Mouse (Mus musculus) adrenal gland, adult 18-20 months (tissue): ENCODE measurements at regions not wholly inside any gene's neighbourhood (a gene's known extent, or its start where the extent isn't known, plus 50 kb on each side); places are given as distances from the start of the nearest gene placed in this dataset.
"Not testable (repeated sequence)": the region's sequence is repeated elsewhere in the genome, so short reads cannot be mapped to it uniquely, and the experiment has no call there.

Experiments used
- DNase-seq, 2 experiments: peaks; one replicate each; pipeline ENCODE4 v3.0.0; 2021 to 2022; ENCODE audit warnings: low spot score in 2 of 2

DNA sequence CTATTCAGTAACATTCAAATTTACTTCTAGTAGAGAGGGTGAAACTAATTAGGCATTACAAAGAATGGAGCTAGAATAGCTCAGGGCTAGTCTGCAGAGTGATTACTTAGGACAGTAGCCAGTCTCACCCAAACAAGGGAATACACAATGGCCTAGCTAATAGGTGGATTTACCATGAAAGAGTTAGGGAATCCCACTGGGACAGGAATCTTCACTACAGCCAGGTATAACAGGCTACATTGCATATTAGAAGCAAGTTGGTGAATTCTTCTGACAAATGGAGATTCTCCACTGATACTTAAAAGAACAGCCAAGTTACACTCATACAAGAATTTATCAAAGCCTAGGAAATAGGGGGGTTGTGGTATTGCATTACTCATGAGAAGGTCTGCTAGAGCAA, 670.2 kb upstream of the Chrm3 start:
- not testable (repeated sequence) for DNase-seq

DNA sequence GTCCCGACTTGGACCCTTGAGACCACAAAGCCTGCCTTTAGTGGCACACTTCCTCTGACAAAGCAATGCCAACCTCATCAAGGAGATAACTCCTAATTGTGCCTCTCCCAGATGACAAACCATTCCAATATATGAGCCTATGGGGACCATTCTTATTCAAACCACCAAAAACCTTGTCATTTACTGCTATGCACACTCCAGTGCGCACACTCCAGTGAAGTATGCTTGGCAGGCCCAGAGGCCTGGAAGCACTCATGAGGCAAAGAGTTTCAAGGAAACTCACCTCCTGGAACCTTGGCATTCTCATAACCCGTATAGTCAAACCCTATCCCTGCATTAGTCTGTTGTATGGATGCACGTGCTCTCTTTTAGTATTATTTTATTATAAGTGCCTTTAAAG, 669.7 kb upstream of the Chrm3 start:
- DNase-seq, result no peak

DNA sequence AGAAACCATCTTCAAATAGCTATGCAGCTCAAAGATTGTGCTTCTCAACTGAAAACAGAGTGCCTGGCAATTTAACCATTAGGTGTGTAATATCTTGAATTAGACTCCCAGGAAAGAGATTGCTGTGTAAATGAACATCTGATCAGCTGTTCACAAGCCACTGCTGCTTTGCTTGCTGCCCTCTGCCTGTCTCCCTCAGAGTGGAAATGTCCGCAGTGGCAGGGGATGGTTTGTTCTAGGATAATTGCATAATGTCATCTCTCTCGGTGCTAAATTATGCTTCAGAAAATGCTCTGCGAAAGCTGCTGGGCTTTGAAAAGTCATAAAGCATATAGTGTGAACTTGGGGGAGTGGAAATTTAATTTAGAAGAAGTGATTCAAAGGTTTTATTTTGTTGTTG, 665.3 kb upstream of the Chrm3 start:
- DNase-seq, result no peak

DNA sequence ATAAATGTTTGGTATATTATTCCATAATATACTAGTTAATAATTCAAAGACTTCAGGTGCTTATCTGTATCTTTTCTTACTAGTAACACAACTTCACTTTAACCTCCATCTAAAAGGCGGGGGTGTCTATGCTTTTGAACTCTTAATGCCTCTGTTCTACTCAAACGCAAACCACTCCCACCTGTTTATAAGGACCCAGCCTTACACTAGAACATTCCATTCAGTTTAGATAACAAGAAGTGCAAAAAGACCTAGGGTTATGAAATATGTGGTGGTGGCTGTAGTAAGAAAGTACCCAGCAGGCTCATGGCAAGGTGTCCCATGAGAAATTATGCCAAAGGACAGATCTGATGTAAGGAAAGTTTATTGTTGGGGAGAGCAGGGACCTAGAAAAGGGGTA, 663.8 kb upstream of the Chrm3 start:
- no peak for DNase-seq

DNA sequence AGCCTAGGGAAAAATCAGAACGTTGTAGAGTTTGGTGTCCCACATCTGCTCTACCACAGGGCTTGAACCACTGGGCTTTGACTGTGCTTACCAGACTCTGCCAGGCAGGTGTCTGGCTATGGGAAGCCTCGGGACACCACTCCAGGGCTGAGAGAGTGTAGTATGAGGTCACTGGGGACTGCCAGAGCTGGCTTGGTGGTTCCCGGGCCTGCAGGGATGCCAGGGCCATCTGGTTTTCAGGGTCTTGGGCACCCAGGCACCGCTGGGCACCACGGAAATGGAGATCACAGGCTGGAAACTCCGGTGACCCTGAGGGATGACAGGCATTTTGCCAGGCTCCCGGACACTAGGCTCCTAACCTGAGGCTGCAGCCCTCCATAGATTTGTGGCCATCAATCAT, 656.9 kb upstream of the Chrm3 start:
- DNase-seq, result no peak

DNA sequence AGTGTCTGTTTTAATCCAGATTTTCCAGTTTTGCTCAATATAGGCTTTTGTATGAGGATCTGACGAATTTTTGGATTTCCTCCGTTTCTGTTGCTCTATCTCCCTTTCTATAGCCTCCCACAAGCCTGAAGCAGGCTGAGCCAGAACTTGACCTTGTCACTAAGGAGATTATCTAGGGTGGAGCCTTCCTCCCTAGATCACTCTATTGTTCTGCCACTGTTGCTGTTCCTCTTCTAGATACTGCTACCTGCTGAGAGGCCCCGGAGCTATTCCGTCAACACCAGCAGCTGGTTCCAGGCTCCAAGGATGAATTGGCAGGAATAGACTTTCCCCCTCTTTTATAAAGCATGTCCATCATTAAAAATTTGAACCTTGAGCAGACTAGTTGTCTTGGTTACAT, 644.7 kb upstream of the Chrm3 start:
- DNase-seq, result no peak

DNA sequence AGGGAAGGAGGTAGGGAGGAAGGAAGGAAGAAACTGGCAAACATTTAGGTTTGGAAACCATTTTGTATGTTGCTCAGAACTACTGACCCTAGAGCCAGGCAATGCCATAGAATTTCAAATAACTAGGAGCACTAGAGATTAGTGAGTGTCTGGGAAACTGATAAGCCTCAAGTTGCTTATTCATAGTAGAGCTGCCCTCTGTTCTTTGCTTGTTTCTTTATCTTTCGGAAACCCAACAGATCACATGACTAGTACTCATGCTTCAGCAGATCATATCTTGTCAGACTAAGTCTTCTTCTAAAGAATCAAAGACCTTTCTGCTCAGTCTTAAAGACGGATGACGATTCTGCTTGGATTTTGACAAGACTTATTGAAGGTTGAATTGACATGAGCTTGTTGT, 630.5 kb upstream of the Chrm3 start:
- DNase-seq, result no peak

DNA sequence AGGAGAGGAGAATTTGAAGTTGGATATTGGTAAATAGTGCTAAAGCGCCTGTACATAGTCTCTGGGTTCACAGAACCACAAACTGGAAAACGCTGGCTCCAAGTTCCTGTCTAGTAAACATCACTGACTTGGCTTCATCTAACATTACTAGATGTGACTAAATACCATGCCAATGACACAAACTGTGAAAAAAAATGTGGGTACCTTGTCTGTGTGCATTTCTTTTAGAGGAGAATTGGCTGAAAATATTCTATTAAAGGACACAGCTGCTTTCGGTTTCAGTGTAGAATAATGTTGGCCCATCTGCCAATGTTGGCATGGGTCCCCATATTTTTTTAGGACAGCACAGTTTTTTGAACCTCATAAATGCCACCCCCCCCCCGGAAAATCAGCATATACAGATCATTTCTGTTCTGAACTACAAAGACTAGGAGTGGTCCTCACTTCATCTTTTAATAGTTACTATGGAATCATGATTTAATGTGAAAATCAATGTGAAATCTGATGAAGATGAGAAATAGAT, 629.9 kb upstream of the Chrm3 start:
- no peak for DNase-seq

DNA sequence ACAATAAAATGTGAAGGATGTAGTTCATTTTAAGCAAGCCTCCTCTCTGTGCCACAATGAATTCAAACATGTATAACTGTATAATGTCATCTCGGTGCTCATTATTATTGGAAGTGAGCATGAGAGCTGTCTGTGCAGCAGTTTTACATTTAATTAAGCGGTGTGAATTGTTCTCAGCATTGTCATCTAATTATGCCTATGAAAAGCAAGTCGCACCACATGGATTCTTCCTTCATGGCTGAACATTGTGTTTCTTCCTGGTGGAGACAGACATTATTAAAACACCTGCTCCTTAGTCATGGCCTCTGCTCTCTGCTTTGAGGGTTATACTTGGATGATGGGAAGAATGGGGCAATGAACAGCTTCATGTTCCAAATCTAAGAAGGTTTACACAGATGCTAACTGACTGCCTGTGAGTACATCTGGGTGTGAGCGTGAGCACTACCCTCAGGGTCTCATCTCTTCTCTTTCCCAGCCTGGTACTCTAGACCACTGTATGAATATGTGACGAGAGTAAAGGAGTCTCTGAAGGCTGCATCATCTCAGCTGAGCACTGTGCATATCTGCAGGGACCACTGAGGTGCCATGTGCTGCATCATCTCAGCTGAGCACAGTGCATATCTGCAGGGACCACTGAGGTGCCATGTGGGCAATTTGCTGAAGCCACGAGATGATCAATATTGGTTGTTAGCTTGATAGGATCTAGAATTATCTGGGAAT, 628.6 kb upstream of the Chrm3 start:
- DNase-seq, result no peak

DNA sequence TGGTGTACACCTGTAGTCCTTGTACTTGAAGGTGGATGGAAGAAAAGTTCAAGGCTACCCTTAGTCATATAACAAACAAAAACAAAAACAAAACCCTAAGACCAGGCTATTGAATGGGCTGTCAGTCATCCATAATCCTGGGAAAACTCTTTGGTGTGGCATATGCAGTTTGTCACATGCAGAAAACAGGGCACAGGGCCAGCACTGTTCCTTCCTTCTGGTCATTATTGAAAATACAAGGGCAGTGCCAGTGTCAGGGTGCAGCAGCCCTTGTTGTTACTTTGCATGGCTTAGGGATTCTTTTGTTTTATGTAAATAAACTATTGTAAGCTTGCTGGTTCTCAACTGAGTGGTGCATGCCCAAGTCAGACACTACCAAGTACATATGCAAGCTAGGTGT, 623.1 kb upstream of the Chrm3 start:
- no peak for DNase-seq

DNA sequence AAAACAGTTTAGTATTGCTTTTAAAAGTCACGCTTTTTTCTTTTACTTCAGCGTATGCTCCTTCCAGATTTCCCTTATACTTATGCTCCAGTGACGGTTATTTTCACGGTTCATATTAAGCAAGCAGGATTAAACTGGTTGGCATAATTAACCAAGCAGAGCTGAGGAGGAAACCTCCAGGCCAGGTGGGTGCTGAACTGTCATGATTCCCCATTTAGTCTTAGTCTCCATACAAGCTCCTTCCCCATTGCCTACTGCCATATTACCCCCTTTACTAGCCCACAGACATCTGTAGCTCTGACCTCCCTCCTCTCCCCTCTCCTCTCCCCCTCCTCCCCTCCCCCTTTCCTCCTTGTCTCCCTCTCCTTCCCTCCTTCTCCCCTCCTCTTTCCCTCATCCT, 621.9 kb upstream of the Chrm3 start:
- DNase-seq, result no peak

DNA sequence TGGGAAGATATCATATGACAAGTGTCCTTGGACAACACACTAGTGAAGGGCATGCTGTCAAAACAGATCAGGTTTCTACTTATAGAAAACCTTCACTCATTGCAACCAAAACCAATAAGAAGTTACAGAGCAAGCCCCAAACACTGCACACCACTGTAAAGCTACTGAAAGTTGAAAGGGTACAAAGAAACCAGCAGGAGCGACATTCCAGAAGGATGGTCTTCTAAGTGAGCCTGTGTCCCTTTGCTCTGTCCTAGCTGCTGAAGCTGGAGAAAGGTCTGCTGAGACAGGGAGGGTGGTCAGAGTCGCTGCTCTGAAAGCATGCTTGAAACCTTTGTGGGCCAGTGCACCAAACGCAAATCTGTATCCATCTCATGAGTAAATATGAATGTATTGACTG, 611.3 kb upstream of the Chrm3 start:
- DNase-seq, result no peak

DNA sequence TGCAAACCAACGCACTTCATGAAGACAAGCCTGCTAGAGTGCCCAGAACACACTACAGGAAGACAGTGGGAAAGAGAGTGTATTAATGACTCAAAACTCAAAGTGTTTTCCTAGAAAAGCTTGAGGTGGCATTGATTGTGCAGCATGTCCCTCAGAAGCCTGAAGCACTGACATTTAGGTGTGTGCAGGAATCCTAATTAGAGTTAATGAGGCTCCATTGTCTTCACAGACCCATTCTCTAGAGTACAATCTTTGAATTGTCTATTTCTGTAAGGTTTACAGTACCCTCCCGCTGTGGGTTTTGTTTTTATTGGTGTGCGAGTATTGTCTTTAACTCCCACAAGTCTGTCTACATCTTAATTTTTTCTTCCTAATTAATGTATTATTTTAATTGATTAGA, 610.1 kb upstream of the Chrm3 start:
- no peak for DNase-seq

DNA sequence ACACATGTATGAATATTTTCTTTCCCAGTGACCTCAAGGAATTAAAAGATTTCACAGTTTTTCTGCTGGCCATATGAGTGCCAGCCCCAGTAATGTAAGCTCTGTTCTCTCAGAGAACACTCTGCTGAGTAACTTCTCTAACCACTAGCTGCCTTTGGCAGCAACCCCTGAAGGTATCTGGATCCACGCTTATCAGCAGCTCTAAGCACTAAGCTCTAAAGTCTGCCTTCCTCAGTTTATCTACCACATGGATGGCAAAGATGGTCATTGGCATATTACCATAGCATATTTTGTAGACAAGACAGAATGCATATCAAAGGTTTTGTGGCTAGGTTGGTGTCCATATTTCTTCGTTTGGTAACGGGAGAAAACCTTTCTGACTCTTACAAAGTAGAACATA, 592.3 kb upstream of the Chrm3 start:
- DNase-seq, result no peak

DNA sequence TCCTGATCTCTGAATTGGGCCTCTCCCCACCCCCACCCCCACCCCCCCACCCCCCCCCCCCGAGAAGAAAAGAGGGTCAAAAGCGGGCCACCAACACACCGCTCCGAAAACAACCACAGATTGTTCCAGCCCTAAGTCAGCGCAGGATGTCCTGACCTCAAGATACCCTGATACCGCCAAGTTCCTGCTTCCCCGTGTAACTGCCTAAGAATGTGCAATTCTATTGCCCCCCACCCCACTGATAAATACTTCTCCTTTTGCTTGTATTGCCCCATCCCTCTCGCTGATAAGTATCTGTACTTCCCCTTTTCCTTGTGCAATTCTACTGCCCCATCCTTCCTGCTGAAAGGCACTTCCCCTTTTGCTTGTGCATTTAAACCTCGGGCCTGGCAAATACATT, 590.0 kb upstream of the Chrm3 start:
- not testable (repeated sequence) for DNase-seq

DNA sequence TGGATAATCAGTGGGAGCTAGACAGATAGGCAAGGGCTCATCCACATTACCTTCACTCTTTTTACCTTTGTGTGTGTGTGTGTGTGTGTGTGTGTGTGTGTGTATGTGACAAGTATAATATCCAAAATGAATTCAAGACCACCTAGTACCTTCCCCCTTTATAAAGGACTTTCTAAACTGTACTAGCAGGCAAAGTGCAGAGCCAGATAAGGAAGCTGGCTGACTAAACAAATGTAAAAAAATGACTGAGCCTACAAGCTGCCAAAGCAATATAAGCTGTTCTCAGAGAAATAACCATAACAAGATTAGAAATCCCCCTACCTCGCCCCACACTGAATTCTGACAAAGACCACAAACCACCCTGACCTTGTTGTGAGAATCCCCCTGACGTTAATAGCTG, 586.8 kb upstream of the Chrm3 start:
- no peak for DNase-seq

DNA sequence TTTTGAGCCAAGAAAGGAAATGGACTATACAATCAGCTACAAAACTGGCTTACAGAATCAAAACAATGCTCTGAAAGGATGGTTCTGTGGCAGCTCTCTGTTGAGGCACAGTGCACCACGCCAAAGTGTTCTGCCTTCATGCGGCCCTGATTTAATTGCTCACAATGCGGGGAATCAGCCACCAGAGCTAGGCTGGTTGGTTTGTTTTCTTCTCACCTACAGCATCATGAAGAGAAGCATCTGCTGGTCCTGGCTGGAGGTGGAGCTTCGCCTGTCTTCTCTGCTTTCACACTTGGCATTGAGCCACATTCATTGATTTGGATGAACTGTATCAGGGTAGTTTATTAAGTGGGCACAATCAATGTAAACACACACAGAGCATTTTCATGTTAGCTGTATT, 583.2 kb upstream of the Chrm3 start:
- no peak for DNase-seq

DNA sequence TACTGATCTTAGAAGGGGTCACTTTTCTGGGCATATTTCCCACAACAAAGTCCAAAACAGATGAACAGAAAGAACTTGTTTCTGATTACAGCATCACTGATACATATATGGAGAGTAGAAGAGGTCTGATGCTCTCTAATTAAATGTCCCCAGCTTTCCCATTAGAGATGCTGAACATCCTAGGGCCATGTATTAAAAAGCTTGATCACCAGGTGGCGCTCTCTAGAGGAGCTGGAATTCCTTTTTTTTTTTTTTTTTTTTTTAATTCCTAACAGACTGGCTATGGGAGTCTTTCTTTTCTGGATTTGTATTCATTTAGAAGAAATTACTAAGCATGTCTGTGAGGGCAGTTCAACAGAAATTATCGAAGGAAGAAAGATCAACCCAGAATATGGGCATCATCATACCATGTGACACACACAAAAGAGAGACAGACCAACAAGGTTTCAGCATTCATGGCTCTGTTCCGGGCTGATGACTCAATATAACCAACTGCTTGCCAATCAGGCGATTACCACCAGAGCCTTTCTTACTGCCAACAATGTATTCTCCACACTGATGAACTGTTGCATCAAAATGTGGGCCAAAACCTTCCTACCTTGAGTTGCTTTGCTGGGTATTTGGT, 581.5 kb upstream of the Chrm3 start:
- peak in 1 of 2 experiments; percentile 21 for DNase-seq

DNA sequence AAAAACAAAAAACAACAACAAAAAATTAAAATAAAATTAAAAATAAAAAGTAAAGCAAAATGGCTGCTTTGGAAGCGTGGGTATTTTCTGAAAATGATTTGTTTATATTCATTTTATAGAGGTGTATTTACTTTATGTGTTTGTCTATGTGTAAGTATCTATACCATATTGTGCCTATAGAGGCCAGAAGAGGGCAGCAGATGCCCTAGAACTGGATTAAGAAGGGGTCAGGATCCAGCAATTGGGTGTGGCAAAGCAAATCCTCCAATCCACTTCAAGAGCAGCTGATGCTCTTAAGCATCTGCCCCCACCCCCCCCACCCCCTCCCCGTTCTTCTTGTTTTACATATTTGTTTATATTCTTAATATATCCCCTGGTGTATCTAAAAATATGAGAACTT, 577.6 kb upstream of the Chrm3 start:
- DNase-seq, result no peak

DNA sequence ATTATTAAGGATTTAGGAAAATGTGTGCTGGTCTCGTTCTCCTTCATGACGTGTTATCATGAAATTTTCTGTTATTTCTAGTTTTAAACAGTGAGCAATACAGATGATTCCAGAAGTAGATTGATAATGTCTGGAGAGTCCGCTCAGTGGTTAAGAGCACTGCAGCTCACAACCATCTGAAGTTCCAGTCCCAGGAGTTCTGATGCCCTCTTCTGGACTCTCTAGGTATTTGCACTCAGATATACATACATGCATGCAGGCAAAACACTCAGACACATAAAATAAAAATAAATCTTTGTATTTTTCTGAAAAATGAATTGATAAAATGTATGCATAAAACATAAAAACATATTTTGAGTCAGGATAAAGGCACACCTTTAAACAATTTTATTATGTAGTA, 570.1 kb upstream of the Chrm3 start:
- no peak for DNase-seq

DNA sequence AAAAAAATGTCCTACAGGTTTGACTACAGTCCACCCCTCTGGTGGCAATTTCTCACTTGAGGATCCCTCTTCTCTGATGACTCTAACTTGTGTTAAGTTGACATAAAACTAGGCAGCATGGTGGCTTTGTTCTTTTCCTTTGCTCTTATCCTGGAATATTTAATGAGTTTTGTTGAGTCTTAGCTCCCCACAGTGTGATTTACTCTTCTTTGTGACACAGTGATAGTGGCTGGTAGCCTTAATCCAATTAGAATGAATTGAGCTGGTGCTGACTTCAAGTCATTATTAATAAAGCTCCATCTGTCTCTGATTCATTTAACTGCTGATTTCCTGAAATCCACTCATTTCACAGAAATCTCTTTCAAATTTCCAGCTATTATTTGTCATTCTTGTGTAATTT, 553.7 kb upstream of the Chrm3 start:
- DNase-seq, result no peak

DNA sequence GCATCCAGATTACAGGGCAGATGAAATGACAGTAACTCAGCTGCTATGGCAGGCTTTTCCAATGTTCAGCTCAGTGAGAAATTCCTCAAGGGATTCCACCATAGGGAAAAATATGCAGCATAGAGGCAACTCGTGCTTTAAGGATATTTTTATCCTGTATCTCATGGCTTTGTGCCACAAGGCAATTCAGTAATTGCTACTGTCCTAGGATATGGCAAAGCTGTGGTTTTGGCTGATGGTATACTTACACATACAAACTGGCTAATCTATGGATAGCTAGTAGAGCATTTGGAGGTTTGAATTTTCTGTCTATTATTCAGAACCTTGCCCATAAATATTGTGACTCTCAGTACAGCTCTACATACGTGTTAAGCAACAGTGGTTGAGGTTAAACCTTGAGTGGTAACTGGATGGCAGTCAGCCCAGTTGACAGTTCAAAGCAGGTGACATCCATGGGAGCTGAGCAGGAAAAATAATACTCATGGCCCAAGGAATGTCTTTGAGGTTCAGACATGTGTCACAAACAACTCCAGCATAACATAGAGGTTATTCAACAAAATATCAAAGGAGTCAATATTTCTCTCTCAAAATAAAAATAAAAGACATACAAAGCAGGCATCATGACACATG, 548.6 kb upstream of the Chrm3 start:
- no peak for DNase-seq

DNA sequence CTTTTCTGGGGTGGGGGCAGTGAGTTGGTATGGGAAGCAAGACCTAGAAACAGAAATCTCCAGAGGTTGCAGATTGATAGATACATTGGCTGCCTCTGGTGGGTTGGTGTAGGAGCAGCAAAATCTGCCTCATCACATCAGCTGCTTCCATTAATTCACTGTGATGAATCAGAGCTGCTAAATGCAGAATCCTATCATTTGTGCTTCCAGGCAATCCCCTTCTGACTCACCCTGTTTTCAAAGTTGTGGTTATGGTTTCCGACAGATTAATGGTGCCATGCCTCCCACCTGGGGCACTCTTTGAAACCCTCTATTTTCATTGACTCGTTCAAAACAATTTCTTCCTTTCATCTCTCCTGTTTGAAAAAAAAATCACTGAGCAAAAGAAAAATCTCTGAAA, 507.2 kb upstream of the Chrm3 start:
- DNase-seq, result no peak
